Mouse (Mus musculus): Measurements from ENCODE around the gene Xrcc4. TPM values are rescaled to one million over a fixed set of nuclear protein-coding genes. Genes with fewer than 3 reads are reported as not detected.
"Not testable (repeated sequence)": the region's sequence is repeated elsewhere in the genome, so short reads cannot be mapped to it uniquely, and the experiment has no call there.

The Xrcc4 gene
- 16.3 and 18.2 TPM in 2 replicates for polyA plus RNA-seq (2015; fragmentation: Nextera tagmentation; extraction: Ambion mirVana)

DNA sequence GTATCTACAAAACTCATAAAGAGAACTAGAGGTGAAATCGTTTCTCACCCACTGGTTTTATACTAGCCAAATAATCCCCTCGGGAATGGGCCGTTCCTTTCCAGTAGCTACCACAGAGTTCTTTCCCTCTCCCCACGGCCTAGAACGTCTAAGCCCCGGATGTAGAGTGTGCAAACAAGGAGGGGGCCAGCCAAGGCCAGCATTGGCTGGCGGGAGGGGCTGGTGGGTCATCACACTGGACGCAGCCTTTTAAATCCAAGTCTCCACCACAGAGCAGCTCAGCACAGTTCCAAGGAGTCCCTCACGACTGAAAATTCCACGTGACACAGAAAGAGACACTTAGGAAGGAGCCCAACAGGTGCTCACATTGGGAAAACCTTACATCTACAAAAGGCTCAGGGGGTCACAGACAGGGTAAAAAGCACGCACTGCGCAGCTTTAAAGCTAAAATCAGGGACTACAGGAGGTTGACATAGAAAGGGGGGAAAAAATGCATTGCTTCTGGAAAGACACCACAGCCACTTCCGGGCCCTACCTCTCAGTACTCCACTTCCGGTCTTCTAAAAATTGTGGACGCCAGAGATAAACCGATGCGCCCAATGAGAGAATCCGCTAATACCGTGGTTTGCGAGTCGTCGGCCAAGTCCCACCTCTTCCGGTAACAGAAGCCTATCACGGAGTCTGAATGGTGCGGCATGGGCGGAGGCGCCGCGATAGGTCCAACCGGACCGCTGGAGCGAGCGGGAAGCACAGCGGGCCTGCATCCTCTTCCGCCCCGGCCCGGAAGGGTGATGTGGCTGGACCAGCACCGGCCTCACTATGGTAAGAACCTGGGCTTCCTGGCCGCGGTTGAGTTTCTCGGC is at the start of gene Xrcc4, which contains the start of gene Tmem167:
TSS of gene Xrcc4 (minus strand) at position 647 of the 863 bp plus-strand sequence.
TSS of gene Tmem167 (plus strand) at position 162 of the 863 bp plus-strand sequence.
- Histone ChIP-seq H3K4me2 (ENCODE audit: low read length) (peak within 1 kb of the TSS; percentile 90), H3K4me3 (ENCODE audit: low read depth, low read length) (peak within 1 kb of the TSS; percentile 97), H3K36me3 (ENCODE audit: control insufficient read depth, insufficient read depth, low read length) (no peaks in the 10 kb centered on the region), H3K27me3 (ENCODE audit: control insufficient read depth, insufficient read depth, low read depth, low read length) (no peaks in the 10 kb centered on the region), H3K4me1 (ENCODE audit: control insufficient read depth, insufficient read depth, low read length) (peaks cover 9% of the 10 kb centered on the region), H3K9ac (ENCODE audit: low read depth, low read length) (peak within 1 kb of the TSS; percentile 93), H3K9me3 (replicated peaks; ENCODE audit: control insufficient read depth, low read length, poor library complexity, severe bottlenecking) (no peaks in the 10 kb centered on the region), H3K27ac (ENCODE audit: low read length) (peak within 1 kb of the TSS; percentile 90)
- peak; percentile 100 for ATAC-seq
- 3% methylated on average over 41 of the region's 41 CpGs for WGBS

DNA sequence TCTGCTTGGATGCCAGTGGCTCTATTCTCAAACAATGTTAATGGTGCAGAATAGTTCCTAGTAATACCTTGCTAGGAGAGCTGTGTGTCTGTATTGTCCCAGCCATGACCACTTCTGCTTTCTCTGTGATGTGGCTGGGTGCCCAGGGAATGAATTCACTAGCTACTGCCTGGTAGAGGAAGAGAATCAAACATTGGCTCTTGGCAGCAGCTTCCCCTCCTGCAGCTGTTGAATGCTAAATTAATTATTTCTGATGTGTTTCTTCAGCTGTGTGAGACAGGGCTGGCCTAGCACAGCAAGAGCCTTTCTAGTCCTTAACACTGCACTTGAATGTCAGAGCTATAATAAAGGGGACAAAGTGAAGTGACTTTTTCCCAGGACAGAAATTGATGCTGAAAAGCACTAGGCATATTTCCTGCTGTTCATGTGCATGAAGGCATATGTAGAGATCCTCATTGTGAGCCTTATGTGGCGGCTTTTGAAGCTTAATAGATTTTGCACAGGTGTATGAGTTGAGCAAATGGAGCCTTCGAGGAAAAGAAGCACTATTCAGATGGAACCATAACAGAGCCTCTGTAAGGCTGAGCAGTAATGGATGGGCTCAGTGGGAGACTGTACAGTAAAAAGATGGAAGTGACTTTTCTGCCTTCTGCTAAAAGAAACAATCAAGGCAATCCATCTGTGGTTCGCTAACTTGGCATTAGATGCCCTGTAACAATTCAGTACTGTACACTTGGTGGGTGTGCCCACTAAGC is 46.9 kb upstream of the Xrcc4 start:
- no peaks in the 10 kb centered on the region for H3K4me1 ChIP-seq (ENCODE audit: control insufficient read depth, insufficient read depth, low read length)
- H3K36me3 ChIP-seq (ENCODE audit: control insufficient read depth, insufficient read depth, low read length) = no peaks in the 10 kb centered on the region
- WGBS = 60% methylated on average over 3 of the region's 3 CpGs
- peak; percentile 93 for ATAC-seq
- no peak overlapping the region for H3K4me2 ChIP-seq (ENCODE audit: low read length)
- no peak overlapping the region for H3K4me3 ChIP-seq (ENCODE audit: low read depth, low read length)
- no peak overlapping the region for H3K27ac ChIP-seq (ENCODE audit: low read length)
- no peaks in the 10 kb centered on the region for H3K27me3 ChIP-seq (ENCODE audit: control insufficient read depth, insufficient read depth, low read depth, low read length)
- H3K9me3 ChIP-seq (replicated peaks; ENCODE audit: control insufficient read depth, low read length, poor library complexity, severe bottlenecking) = no peaks in the 10 kb centered on the region
- H3K9ac ChIP-seq (ENCODE audit: low read depth, low read length) = no peak overlapping the region

DNA sequence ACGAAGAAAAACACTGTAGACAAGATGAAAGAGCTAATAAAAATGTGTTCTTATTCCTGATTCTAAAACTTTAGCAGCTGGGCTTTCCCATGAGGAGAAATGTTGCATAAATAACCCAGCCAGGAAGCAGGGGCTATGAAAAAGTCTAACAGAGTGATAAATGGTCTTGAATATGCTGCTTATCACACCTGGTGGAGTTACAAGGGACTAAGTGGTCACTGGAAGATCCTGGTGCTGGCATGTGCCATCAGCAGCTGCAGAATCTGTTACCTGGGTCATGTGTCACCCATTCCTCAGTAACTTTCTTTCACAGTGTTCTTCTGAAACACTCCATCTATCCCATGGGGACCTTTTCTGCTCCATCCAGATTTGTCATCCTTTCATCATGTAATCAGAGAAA is 22.3 kb upstream of the Xrcc4 start:
- Histone ChIP-seq H3K4me2 (ENCODE audit: low read length) (no peak overlapping the region), H3K27me3 (ENCODE audit: control insufficient read depth, insufficient read depth, low read depth, low read length) (no peaks in the 10 kb centered on the region), H3K9ac (ENCODE audit: low read depth, low read length) (no peak overlapping the region), H3K27ac (ENCODE audit: low read length) (no peak overlapping the region), H3K36me3 (ENCODE audit: control insufficient read depth, insufficient read depth, low read length) (0 out of 2 replicates have a peak, but pooled peaks cover 3% of the 10 kb centered on the region), H3K4me1 (ENCODE audit: control insufficient read depth, insufficient read depth, low read length) (no peaks in the 10 kb centered on the region), H3K4me3 (ENCODE audit: low read depth, low read length) (no peak overlapping the region), H3K9me3 (replicated peaks; ENCODE audit: control insufficient read depth, low read length, poor library complexity, severe bottlenecking) (no peaks in the 10 kb centered on the region)
- 93% methylated on average over 1 of the region's 1 CpGs for WGBS
- no peak for ATAC-seq

DNA sequence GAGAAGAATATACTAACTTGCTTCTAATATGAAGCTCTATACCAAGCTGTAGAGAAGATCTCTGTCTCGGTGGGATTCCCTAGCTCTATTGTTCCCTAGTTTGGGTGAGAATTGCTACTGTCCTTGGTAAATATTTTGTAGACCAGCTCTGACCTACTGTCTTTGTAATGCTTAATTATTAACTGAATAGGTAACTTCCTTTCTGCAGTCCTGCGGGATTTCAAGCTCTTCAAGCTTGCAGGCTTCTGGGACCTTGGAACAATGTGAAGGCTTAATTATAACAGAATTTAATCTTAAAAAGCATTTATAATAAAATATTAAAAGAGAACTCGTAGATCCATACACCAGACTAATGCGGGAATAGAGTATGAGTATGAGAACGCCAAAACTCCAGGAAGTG is 19.3 kb upstream of the Xrcc4 start:
- H3K4me1 ChIP-seq (ENCODE audit: control insufficient read depth, insufficient read depth, low read length); H3K4me3 ChIP-seq (ENCODE audit: low read depth, low read length); ATAC-seq; H3K9me3 ChIP-seq (replicated peaks; ENCODE audit: control insufficient read depth, low read length, poor library complexity, severe bottlenecking); H3K4me2 ChIP-seq (ENCODE audit: low read length); H3K27ac ChIP-seq (ENCODE audit: low read length); H3K9ac ChIP-seq (ENCODE audit: low read depth, low read length); H3K36me3 ChIP-seq (ENCODE audit: control insufficient read depth, insufficient read depth, low read length); H3K27me3 ChIP-seq (ENCODE audit: control insufficient read depth, insufficient read depth, low read depth, low read length): not testable (repeated sequence)
- WGBS = 98% methylated on average over 5 of the region's 5 CpGs

DNA sequence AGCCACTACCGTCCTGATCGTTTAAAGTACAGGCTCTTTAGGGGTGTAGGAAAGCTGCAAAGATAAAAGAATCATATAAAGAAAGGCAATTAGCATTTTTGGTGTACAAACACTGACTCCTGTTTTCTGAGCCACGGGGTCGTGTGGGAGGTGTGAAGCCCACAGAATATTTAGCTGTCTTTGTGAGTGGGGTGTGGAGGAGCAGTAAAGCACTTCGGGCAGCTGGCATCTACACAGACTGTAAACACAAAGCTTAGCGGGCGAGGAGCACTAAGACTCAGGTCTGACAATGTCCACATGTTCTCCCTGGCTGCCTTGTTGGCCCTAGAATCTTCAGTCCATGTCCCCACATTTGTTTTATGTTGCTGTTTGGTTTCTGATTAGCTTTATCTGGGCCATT is 16.7 kb upstream of the Xrcc4 start:
- H3K36me3 ChIP-seq (ENCODE audit: control insufficient read depth, insufficient read depth, low read length) = peaks cover 11% of the 10 kb centered on the region; the same call in 1 of the 2 replicates
- H3K27ac ChIP-seq (ENCODE audit: low read length) = no peak overlapping the region
- ATAC-seq = no peak
- no peaks in the 10 kb centered on the region for H3K27me3 ChIP-seq (ENCODE audit: control insufficient read depth, insufficient read depth, low read depth, low read length)
- H3K9ac ChIP-seq (ENCODE audit: low read depth, low read length) = no peak overlapping the region
- no peak overlapping the region for H3K4me2 ChIP-seq (ENCODE audit: low read length)
- WGBS = 96% methylated on average over 7 of the region's 7 CpGs
- no peak overlapping the region for H3K4me3 ChIP-seq (ENCODE audit: low read depth, low read length)
- no peaks in the 10 kb centered on the region for H3K9me3 ChIP-seq (replicated peaks; ENCODE audit: control insufficient read depth, low read length, poor library complexity, severe bottlenecking)
- no peaks in the 10 kb centered on the region for H3K4me1 ChIP-seq (ENCODE audit: control insufficient read depth, insufficient read depth, low read length)

DNA sequence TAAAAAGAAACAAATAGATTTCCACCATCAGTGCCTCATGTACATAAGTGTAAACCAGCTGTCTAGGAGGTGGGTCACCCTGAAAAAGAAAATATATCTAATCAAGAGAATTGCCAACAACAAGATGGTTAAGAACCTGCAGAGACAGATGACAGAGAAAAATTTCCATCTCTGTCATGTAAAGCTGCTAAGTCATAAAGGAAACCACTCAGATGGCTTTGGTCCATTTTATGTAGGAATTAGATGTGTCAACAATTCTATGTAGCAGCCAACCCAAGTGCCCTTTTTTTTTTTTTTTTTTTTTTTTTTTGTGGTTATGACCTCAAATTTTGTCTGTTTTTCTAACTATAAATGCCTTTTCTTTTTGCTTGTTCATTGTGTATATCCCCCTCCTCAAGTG is 12.1 kb upstream of the Xrcc4 start:
- no peaks in the 10 kb centered on the region for H3K9me3 ChIP-seq (replicated peaks; ENCODE audit: control insufficient read depth, low read length, poor library complexity, severe bottlenecking)
- no peaks in the 10 kb centered on the region for H3K27me3 ChIP-seq (ENCODE audit: control insufficient read depth, insufficient read depth, low read depth, low read length)
- H3K9ac ChIP-seq (ENCODE audit: low read depth, low read length) = no peak overlapping the region
- ATAC-seq = no peak
- no peak overlapping the region for H3K4me3 ChIP-seq (ENCODE audit: low read depth, low read length)
- peaks cover 8% of the 10 kb centered on the region; the same call in 1 of the 2 replicates for H3K36me3 ChIP-seq (ENCODE audit: control insufficient read depth, insufficient read depth, low read length)
- no peaks in the 10 kb centered on the region for H3K4me1 ChIP-seq (ENCODE audit: control insufficient read depth, insufficient read depth, low read length)
- H3K4me2 ChIP-seq (ENCODE audit: low read length) = no peak overlapping the region
- H3K27ac ChIP-seq (ENCODE audit: low read length) = no peak overlapping the region

DNA sequence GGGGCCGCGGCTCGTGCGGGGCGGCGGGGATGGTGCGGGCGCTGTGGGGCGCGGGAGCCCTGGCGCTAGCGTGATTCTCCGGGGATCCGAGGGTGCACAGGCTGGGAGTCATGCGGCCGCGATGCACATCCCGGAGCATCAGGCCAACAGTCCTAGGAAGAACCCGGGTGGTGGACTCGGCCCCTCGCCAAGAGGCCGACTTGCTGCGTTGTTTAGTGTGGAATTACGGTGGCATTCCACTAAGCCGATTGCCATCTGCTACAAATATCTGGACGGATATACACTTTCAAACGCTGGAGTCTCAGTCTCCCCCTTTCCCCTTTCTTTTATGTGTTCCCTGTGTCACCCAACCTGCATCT is 396 bp upstream of the Xrcc4 start:
- under 1% methylated on average over 26 of the region's 27 CpGs for WGBS
- H3K4me3 ChIP-seq (ENCODE audit: low read depth, low read length) = peak overlapping the region; percentile 97

DNA sequence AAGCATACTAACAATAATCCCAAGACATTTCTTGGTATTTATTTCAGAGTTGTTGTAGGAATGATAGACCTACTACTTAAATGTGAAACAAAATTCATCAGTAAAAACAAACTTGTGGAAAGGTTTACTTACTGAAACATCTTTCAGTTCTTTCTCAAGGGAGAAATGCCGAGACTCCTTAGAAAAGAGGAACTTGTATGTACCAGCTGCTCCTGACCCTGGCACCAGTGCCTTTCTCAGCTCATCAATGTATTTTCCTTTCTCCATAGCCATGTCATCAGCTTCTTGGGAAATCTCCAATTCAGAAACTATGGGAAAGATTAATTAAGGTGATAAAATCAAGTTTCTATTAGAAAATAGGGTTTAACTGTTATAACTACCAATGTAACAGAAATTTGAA is 27.5 kb downstream of the Xrcc4 start:
- H3K27ac ChIP-seq (ENCODE audit: low read length) = no peak overlapping the region
- H3K4me3 ChIP-seq (ENCODE audit: low read depth, low read length) = no peak overlapping the region
- H3K4me2 ChIP-seq (ENCODE audit: low read length) = no peak overlapping the region
- WGBS = 89% methylated on average over 1 of the region's 1 CpGs
- no peak for ATAC-seq
- H3K27me3 ChIP-seq (ENCODE audit: control insufficient read depth, insufficient read depth, low read depth, low read length) = no peaks in the 10 kb centered on the region
- no peak overlapping the region for H3K9ac ChIP-seq (ENCODE audit: low read depth, low read length)
- H3K36me3 ChIP-seq (ENCODE audit: control insufficient read depth, insufficient read depth, low read length) = no peaks in the 10 kb centered on the region
- no peaks in the 10 kb centered on the region for H3K4me1 ChIP-seq (ENCODE audit: control insufficient read depth, insufficient read depth, low read length)
- no peaks in the 10 kb centered on the region for H3K9me3 ChIP-seq (replicated peaks; ENCODE audit: control insufficient read depth, low read length, poor library complexity, severe bottlenecking)

More for the DNA sequence above, 396 bp upstream of the Xrcc4 start:
- no peaks in the 10 kb centered on the region for H3K27me3 ChIP-seq (ENCODE audit: control insufficient read depth, insufficient read depth, low read depth, low read length)
- H3K36me3 ChIP-seq (ENCODE audit: control insufficient read depth, insufficient read depth, low read length) = no peaks in the 10 kb centered on the region
- peak overlapping the region; percentile 90 for H3K27ac ChIP-seq (ENCODE audit: low read length)
- H3K4me2 ChIP-seq (ENCODE audit: low read length) = peak overlapping the region; percentile 83
- ATAC-seq = peak; percentile 78
- peak overlapping the region; percentile 93 for H3K9ac ChIP-seq (ENCODE audit: low read depth, low read length)
- H3K4me1 ChIP-seq (ENCODE audit: control insufficient read depth, insufficient read depth, low read length) = peaks cover 9% of the 10 kb centered on the region
- H3K9me3 ChIP-seq (replicated peaks; ENCODE audit: control insufficient read depth, low read length, poor library complexity, severe bottlenecking) = no peaks in the 10 kb centered on the region

DNA sequence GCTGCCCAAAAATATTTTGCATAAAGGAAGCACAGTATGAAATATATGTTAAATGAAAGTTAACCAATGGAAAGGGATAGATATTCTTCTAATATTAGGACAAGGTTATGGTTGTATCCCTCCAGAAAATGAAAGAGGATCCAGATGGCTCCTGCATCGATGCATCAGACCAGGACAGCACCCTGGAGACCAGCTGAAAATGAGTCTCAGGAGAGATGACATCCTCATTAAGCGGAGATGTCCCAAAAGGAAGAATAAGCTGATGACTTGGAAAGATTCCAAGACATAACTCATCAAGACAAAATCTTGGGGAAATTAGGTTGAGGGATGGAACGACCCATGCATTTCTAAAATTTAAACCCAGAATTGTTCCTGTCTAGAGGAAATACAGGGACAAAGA is 37.0 kb downstream of the Xrcc4 start:
- H3K9ac ChIP-seq (ENCODE audit: low read depth, low read length) = no peak overlapping the region
- no peak overlapping the region for H3K27ac ChIP-seq (ENCODE audit: low read length)
- no peak for ATAC-seq
- no peaks in the 10 kb centered on the region for H3K36me3 ChIP-seq (ENCODE audit: control insufficient read depth, insufficient read depth, low read length)
- H3K4me3 ChIP-seq (ENCODE audit: low read depth, low read length) = no peak overlapping the region
- WGBS = 72% methylated on average over 3 of the region's 3 CpGs
- H3K27me3 ChIP-seq (ENCODE audit: control insufficient read depth, insufficient read depth, low read depth, low read length) = no peaks in the 10 kb centered on the region
- no peak overlapping the region for H3K4me2 ChIP-seq (ENCODE audit: low read length)
- no peaks in the 10 kb centered on the region for H3K9me3 ChIP-seq (replicated peaks; ENCODE audit: control insufficient read depth, low read length, poor library complexity, severe bottlenecking)
- H3K4me1 ChIP-seq (ENCODE audit: control insufficient read depth, insufficient read depth, low read length) = no peaks in the 10 kb centered on the region

All from midbrain, embryonic 16.5 days (tissue).